Comparison of ENCODE assay signal across 10 mouse cellular contexts in genomic region chr9:63138481-63138967, GRCm38 (mm10). TPM values are rescaled to one million over a fixed set of nuclear protein-coding genes. Genes with fewer than 3 reads are reported as not detected.
DNase-seq lines count a peak whose midpoint lies in the region; ATAC-seq and TF ChIP-seq lines count a peak whose summit lies in the region.
"Had no signal": no experiment of that assay in that cellular context is flagged by ENCODE, and none has a peak within 500 bp of the region (broad histone marks: within the 10 kb centered on the region; RNA-seq: fewer than 3 reads in every experiment).

No protein-coding gene starts in this region.

- ATAC-seq in heart, embryonic 14.5 days (ENCODE audit: insufficient number of reproducible peaks, insufficient read depth, low FRiP score, low read depth) = no peak
- ATAC-seq in hindbrain, embryonic 11.5 days (ENCODE audit: low FRiP score) = no peak
- ATAC-seq in midbrain, embryonic 13.5 days = peak; percentile 35; the same call in 1 of the 2 replicates

- H3K4me3 ChIP-seq in heart, embryonic 14.5 days (ENCODE audit: control insufficient read depth in 1 of 2, insufficient read depth in 1 of 2, low read depth in 1 of 2, low read length in 2 of 2) = peak overlapping the region; percentile 14 to 28; a peak in 3 of 4 replicates
- peak overlapping the region; percentile 22 for H3K4me3 ChIP-seq in hindbrain, embryonic 11.5 days (ENCODE audit: low read depth, low read length)
- peak overlapping the region; percentile 29 for H3K4me3 ChIP-seq in midbrain, embryonic 13.5 days (replicated peaks)
- H3K4me3 ChIP-seq in thymus, adult 2 months (ENCODE audit: control insufficient read depth, insufficient read depth, low read length) = no peak overlapping the region
- H3K4me3 ChIP-seq: erythroblast, embryonic 14.5 days; myocyte had no signal

- peaks cover 99% of the 10 kb centered on the region for H3K27me3 ChIP-seq in heart, embryonic 14.5 days (ENCODE audit: control insufficient read depth, insufficient read depth, low read length)
- peaks cover 98% of the 10 kb centered on the region for H3K27me3 ChIP-seq in hindbrain, embryonic 11.5 days (ENCODE audit: control insufficient read depth, insufficient read depth, low read length)
- H3K27me3 ChIP-seq in midbrain, embryonic 13.5 days = peaks cover 98% of the 10 kb centered on the region
- peaks cover 43% of the 10 kb centered on the region for H3K27me3 ChIP-seq in thymus, adult 2 months (ENCODE audit: control insufficient read depth, insufficient read depth, low read length)

- H3K9ac ChIP-seq in heart, embryonic 14.5 days (ENCODE audit: low read length) = no peak overlapping the region
- 0 out of 2 replicates have a peak overlapping the region, but pooled peaks have one; percentile 5 for H3K9ac ChIP-seq in hindbrain, embryonic 11.5 days (ENCODE audit: low read depth, low read length)
- H3K9ac ChIP-seq in midbrain, embryonic 13.5 days (replicated peaks) = no peak overlapping the region

- no peak for DNase-seq in heart, postnatal 25 days (ENCODE audit: low spot score)
- DNase-seq in cerebellum, postnatal 14 days = peak; percentile 46 to 51
- peak; percentile 64 for DNase-seq in hindbrain, embryonic 11.5 days (ENCODE audit: low spot score)
- no peak for DNase-seq in left cerebral cortex, postnatal 14 days (ENCODE audit: low spot score in 2 of 2)
- no peak for DNase-seq in thymus, adult 2 months
- DNase-seq in thymus, postnatal 36 days = no peak

- no peak for TF ChIP-seq CTCF in thymus, adult 2 months (IDR thresholded peaks at IDR 0.05; ENCODE audit: borderline replicate concordance, control insufficient read depth, extremely low read depth, insufficient read depth, low read length, poor library complexity)

- WGBS in heart, embryonic 14.5 days = under 1% methylated on average over 31 of the region's 31 CpGs
- WGBS in hindbrain, embryonic 11.5 days = under 1% methylated on average over 31 of the region's 31 CpGs
- WGBS in midbrain, embryonic 13.5 days = under 1% methylated on average over 31 of the region's 31 CpGs
- 5% methylated on average over 31 of the region's 31 CpGs for WGBS in thymus, adult 2 months

- peak overlapping the region; percentile 53 for H3K4me2 ChIP-seq in heart, embryonic 14.5 days (ENCODE audit: low read length)
- peak overlapping the region; percentile 38 for H3K4me2 ChIP-seq in hindbrain, embryonic 11.5 days (replicated peaks; ENCODE audit: low read depth, low read length)
- H3K4me2 ChIP-seq in midbrain, embryonic 13.5 days (replicated peaks) = peak overlapping the region; percentile 50

- peaks cover 8 to 33% of the 10 kb centered on the region in 2 experiments; a peak in 3 of 4 replicates for H3K4me1 ChIP-seq in heart, embryonic 14.5 days (ENCODE audit: control insufficient read depth in 2 of 2, insufficient read depth in 2 of 2, low read length in 2 of 2)
- peaks cover 13% of the 10 kb centered on the region for H3K4me1 ChIP-seq in hindbrain, embryonic 11.5 days (replicated peaks; ENCODE audit: control insufficient read depth, insufficient read depth, low read length)
- H3K4me1 ChIP-seq in midbrain, embryonic 13.5 days (replicated peaks) = peaks cover 65% of the 10 kb centered on the region
- peaks cover 30% of the 10 kb centered on the region for H3K4me1 ChIP-seq in thymus, adult 2 months (replicated peaks; ENCODE audit: control insufficient read depth, insufficient read depth, low read length)

- H3K27ac ChIP-seq in heart, embryonic 14.5 days (replicated peaks in 1 of 2; ENCODE audit: control insufficient read depth in 1 of 2, insufficient read depth in 1 of 2, low read depth in 2 of 2, low read length in 2 of 2) = no peak overlapping the region
- no peak overlapping the region for H3K27ac ChIP-seq in hindbrain, embryonic 11.5 days (ENCODE audit: low read depth, low read length)
- no peak overlapping the region for H3K27ac ChIP-seq in midbrain, embryonic 13.5 days
- no peak overlapping the region for H3K27ac ChIP-seq in thymus, adult 2 months (ENCODE audit: control insufficient read depth, insufficient read depth, low read length)

- no peaks in the 10 kb centered on the region for H3K36me3 ChIP-seq in heart, embryonic 14.5 days (ENCODE audit: control insufficient read depth, insufficient read depth, low read length)
- no peaks in the 10 kb centered on the region for H3K36me3 ChIP-seq in hindbrain, embryonic 11.5 days (ENCODE audit: control insufficient read depth, insufficient read depth, low read length)
- H3K36me3 ChIP-seq in midbrain, embryonic 13.5 days = no peaks in the 10 kb centered on the region
- no peaks in the 10 kb centered on the region for H3K36me3 ChIP-seq in thymus, adult 2 months (ENCODE audit: control insufficient read depth, insufficient read depth, low read length)

- intact Hi-C loops in heart, postnatal 25 days (cut with DNase I) = loop anchor here (5.0 kb wide), 2 partner anchors 464 to 704 kb away; partner anchors contain the start of genes Aagab and Iqch
- intact Hi-C loops in left cerebral cortex, postnatal 14 days (cut with DNase I) = loop anchor here (5.0 to 10.0 kb wide), 3 partner anchors 259 to 486 kb away; partner anchors contain the start of gene 2300009A05Rik

- no peaks in the 10 kb centered on the region for H3K9me3 ChIP-seq in heart, embryonic 14.5 days (ENCODE audit: control insufficient read depth, low read length)
- H3K9me3 ChIP-seq in hindbrain, embryonic 11.5 days (ENCODE audit: control insufficient read depth, low read length) = no peaks in the 10 kb centered on the region
- H3K9me3 ChIP-seq in midbrain, embryonic 13.5 days = no peaks in the 10 kb centered on the region

- no peak for TF ChIP-seq POLR2A in thymus, adult 2 months (IDR thresholded peaks at IDR 0.05; ENCODE audit: control insufficient read depth, extremely low read depth, insufficient read depth, low read length, poor library complexity)

RNA-seq across cellular contexts. Expression of gene Skor1, which starts 10.2 kb away (rescaled TPM):
- polyA plus RNA-seq in heart, embryonic 14.5 days (2014; fragmentation: Nextera tagmentation; extraction: Ambion mirVana) = not detected in 2 replicates
- not detected for total RNA-seq in heart, postnatal 25 days (2021)
- polyA plus RNA-seq in hindbrain, embryonic 11.5 days (2014; fragmentation: Nextera tagmentation; extraction: Ambion mirVana) = 6.6 and 7.4 TPM in 2 replicates
- polyA plus RNA-seq in midbrain, embryonic 13.5 days (2015; fragmentation: Nextera tagmentation; extraction: Ambion mirVana) = 1.7 and 2.0 TPM in 2 replicates
- total RNA-seq in left cerebral cortex, postnatal 14 days (2021) = under 1 TPM; 0.15 TPM
- polyA plus RNA-seq in thymus, adult 2 months (2012; rRNA removed) = 0.04 and 0.09 TPM in 2 replicates

Comparison
In these comparisons a context has a peak if more than half of its experiments do, and no peak if none do; other contexts are left out.
1. DNase-seq: peak in cerebellum, postnatal 14 days (2 of 2) and hindbrain, embryonic 11.5 days (single experiment); none in heart, postnatal 25 days (single experiment), left cerebral cortex, postnatal 14 days (0 of 2), thymus, adult 2 months (single experiment) and thymus, postnatal 36 days (0 of 2).
2. Peak in every context shown above with its lines, with median percentiles within 50 percentile points of each other: H3K4me2 ChIP-seq.